20 mouse cellular contexts compared by ENCODE assay signal in genomic region chr13:56253379-56253778, GRCm38 (mm10). TPM values are rescaled to one million over a fixed set of nuclear protein-coding genes. Genes with fewer than 3 reads are reported as not detected.
DNase-seq lines count a peak whose midpoint lies in the region; ATAC-seq lines count a peak whose summit lies in the region.
"Had no signal": no experiment of that assay in that cellular context is flagged by ENCODE, and none has a peak within 500 bp of the region (broad histone marks: within the 10 kb centered on the region; RNA-seq: fewer than 3 reads in every experiment).

No protein-coding gene starts in this region.

- no peak for DNase-seq in hindbrain, embryonic 11.5 days (ENCODE audit: low spot score)
- peak; percentile 89 for DNase-seq in midbrain, embryonic 11.5 days (ENCODE audit: low spot score, missing footprints)
- DNase-seq in midbrain, embryonic 14.5 days = no peak
- peak; percentile 31 for DNase-seq in 416B (ENCODE audit: low read depth)
- no peak for DNase-seq in cerebellum, adult 9-10 months
- DNase-seq: adrenal gland, adult 2 months; adrenal gland, postnatal 25 days; cerebellum, adult 2 months; embryo, embryonic 11 days; gastrocnemius, adult 2 months; gastrocnemius, postnatal 25 days; heart, adult 11 months; heart, postnatal 36 days had no signal

- H3K36me3 ChIP-seq in hindbrain, embryonic 11.5 days (ENCODE audit: control insufficient read depth, insufficient read depth, low read length) = no peaks in the 10 kb centered on the region
- H3K36me3 ChIP-seq in hindbrain, embryonic 13.5 days = no peaks in the 10 kb centered on the region
- no peaks in the 10 kb centered on the region for H3K36me3 ChIP-seq in midbrain, embryonic 11.5 days (ENCODE audit: control insufficient read depth, insufficient read depth, low read length)
- no peaks in the 10 kb centered on the region for H3K36me3 ChIP-seq in midbrain, embryonic 14.5 days (ENCODE audit: control insufficient read depth, insufficient read depth, low read length)
- no peaks in the 10 kb centered on the region for H3K36me3 ChIP-seq in neural tube, embryonic 12.5 days
- H3K36me3 ChIP-seq: embryonic facial prominence, embryonic 15.5 days; forebrain, embryonic 10.5 days; heart, embryonic 13.5 days had no signal

- no peak overlapping the region for H3K27ac ChIP-seq in hindbrain, embryonic 11.5 days (ENCODE audit: low read depth, low read length)
- no peak overlapping the region for H3K27ac ChIP-seq in hindbrain, embryonic 13.5 days
- no peak overlapping the region for H3K27ac ChIP-seq in midbrain, embryonic 11.5 days (ENCODE audit: low read depth, low read length)
- H3K27ac ChIP-seq in midbrain, embryonic 14.5 days (replicated peaks; ENCODE audit: low read depth, low read length) = no peak overlapping the region
- no peak overlapping the region for H3K27ac ChIP-seq in neural tube, embryonic 12.5 days
- H3K27ac ChIP-seq: embryonic facial prominence, embryonic 15.5 days; gastrocnemius, adult 2 months; heart, embryonic 13.5 days had no signal

- peaks cover 26% of the 10 kb centered on the region for H3K4me1 ChIP-seq in hindbrain, embryonic 11.5 days (replicated peaks; ENCODE audit: control insufficient read depth, insufficient read depth, low read length)
- peaks cover 47% of the 10 kb centered on the region for H3K4me1 ChIP-seq in hindbrain, embryonic 13.5 days (replicated peaks)
- H3K4me1 ChIP-seq in midbrain, embryonic 11.5 days (ENCODE audit: control insufficient read depth, insufficient read depth, low read length) = peaks cover 71% of the 10 kb centered on the region
- H3K4me1 ChIP-seq in midbrain, embryonic 14.5 days (ENCODE audit: control insufficient read depth, insufficient read depth, low read length) = peaks cover 47% of the 10 kb centered on the region
- peaks cover 63% of the 10 kb centered on the region for H3K4me1 ChIP-seq in neural tube, embryonic 12.5 days

- H3K9ac ChIP-seq in hindbrain, embryonic 11.5 days (ENCODE audit: low read depth, low read length) = 0 out of 2 replicates have a peak overlapping the region, but pooled peaks have one; percentile 5
- no peak overlapping the region for H3K9ac ChIP-seq in hindbrain, embryonic 13.5 days
- H3K9ac ChIP-seq in midbrain, embryonic 11.5 days (ENCODE audit: low read length) = no peak overlapping the region
- H3K9ac ChIP-seq in midbrain, embryonic 14.5 days (replicated peaks; ENCODE audit: low read length) = no peak overlapping the region
- no peak overlapping the region for H3K9ac ChIP-seq in neural tube, embryonic 12.5 days
- H3K9ac ChIP-seq: embryonic facial prominence, embryonic 15.5 days; heart, embryonic 13.5 days had no signal

- 17% methylated on average over 3 of the region's 3 CpGs for WGBS in hindbrain, embryonic 11.5 days
- WGBS in hindbrain, embryonic 13.5 days = 16% methylated on average over 3 of the region's 3 CpGs
- 5% methylated on average over 3 of the region's 3 CpGs for WGBS in midbrain, embryonic 11.5 days
- WGBS in midbrain, embryonic 14.5 days = 17% methylated on average over 3 of the region's 3 CpGs
- 14% methylated on average over 3 of the region's 3 CpGs for WGBS in neural tube, embryonic 12.5 days

- no peak overlapping the region for H3K4me3 ChIP-seq in hindbrain, embryonic 11.5 days (ENCODE audit: low read depth, low read length)
- no peak overlapping the region for H3K4me3 ChIP-seq in hindbrain, embryonic 13.5 days
- no peak overlapping the region for H3K4me3 ChIP-seq in midbrain, embryonic 11.5 days (ENCODE audit: low read depth, low read length)
- H3K4me3 ChIP-seq in midbrain, embryonic 14.5 days (replicated peaks; ENCODE audit: low read depth, low read length) = no peak overlapping the region
- H3K4me3 ChIP-seq in neural tube, embryonic 12.5 days = no peak overlapping the region
- H3K4me3 ChIP-seq: embryonic facial prominence, embryonic 15.5 days; erythroblast, embryonic 14.5 days; gastrocnemius, adult 2 months had no signal

- H3K4me2 ChIP-seq in hindbrain, embryonic 11.5 days (replicated peaks; ENCODE audit: low read depth, low read length) = no peak overlapping the region
- no peak overlapping the region for H3K4me2 ChIP-seq in hindbrain, embryonic 13.5 days
- H3K4me2 ChIP-seq in midbrain, embryonic 11.5 days = no peak overlapping the region
- no peak overlapping the region for H3K4me2 ChIP-seq in midbrain, embryonic 14.5 days (ENCODE audit: low read length)
- H3K4me2 ChIP-seq in neural tube, embryonic 12.5 days (replicated peaks) = peak overlapping the region; percentile 63; the same call in 1 of the 2 replicates
- H3K4me2 ChIP-seq: embryonic facial prominence, embryonic 15.5 days had no signal

- H3K9me3 ChIP-seq in hindbrain, embryonic 11.5 days (ENCODE audit: control insufficient read depth, low read length) = no peaks in the 10 kb centered on the region
- H3K9me3 ChIP-seq in hindbrain, embryonic 13.5 days = no peaks in the 10 kb centered on the region
- H3K9me3 ChIP-seq in midbrain, embryonic 11.5 days (ENCODE audit: control insufficient read depth, low read length) = no peaks in the 10 kb centered on the region
- H3K9me3 ChIP-seq in midbrain, embryonic 14.5 days (ENCODE audit: control insufficient read depth, low read length) = no peaks in the 10 kb centered on the region
- no peaks in the 10 kb centered on the region for H3K9me3 ChIP-seq in neural tube, embryonic 12.5 days
- H3K9me3 ChIP-seq: embryonic facial prominence, embryonic 15.5 days; forebrain, embryonic 10.5 days; heart, embryonic 13.5 days had no signal

- no peak for ATAC-seq in hindbrain, embryonic 11.5 days (ENCODE audit: low FRiP score)
- ATAC-seq in hindbrain, embryonic 13.5 days (ENCODE audit: low FRiP score) = no peak
- no peak for ATAC-seq in midbrain, embryonic 11.5 days (ENCODE audit: low FRiP score)
- ATAC-seq in midbrain, embryonic 14.5 days (ENCODE audit: low FRiP score, low TSS enrichment) = no peak
- ATAC-seq in neural tube, embryonic 12.5 days (ENCODE audit: low FRiP score, low read depth) = no peak

- peaks cover 91% of the 10 kb centered on the region for H3K27me3 ChIP-seq in hindbrain, embryonic 11.5 days (ENCODE audit: control insufficient read depth, insufficient read depth, low read length)
- peaks cover 98% of the 10 kb centered on the region for H3K27me3 ChIP-seq in hindbrain, embryonic 13.5 days
- peaks cover 94% of the 10 kb centered on the region for H3K27me3 ChIP-seq in midbrain, embryonic 11.5 days (ENCODE audit: control insufficient read depth, insufficient read depth, low read length)
- peaks cover 88% of the 10 kb centered on the region for H3K27me3 ChIP-seq in midbrain, embryonic 14.5 days (ENCODE audit: control insufficient read depth, insufficient read depth, low read length)
- H3K27me3 ChIP-seq in neural tube, embryonic 12.5 days (replicated peaks) = peaks cover 90% of the 10 kb centered on the region

RNA-seq across cellular contexts. Expression of gene Neurog1, which starts 1.4 kb away (rescaled TPM):
- 30.6 and 37.4 TPM in 2 replicates for polyA plus RNA-seq in hindbrain, embryonic 11.5 days (2014; fragmentation: Nextera tagmentation; extraction: Ambion mirVana)
- 5.9 and 9.8 TPM in 2 replicates for polyA plus RNA-seq in hindbrain, embryonic 13.5 days (2015; fragmentation: Nextera tagmentation; extraction: Ambion mirVana)
- 35.6 and 42.1 TPM in 2 replicates for polyA plus RNA-seq in midbrain, embryonic 11.5 days (2014; fragmentation: Nextera tagmentation; extraction: Ambion mirVana)
- polyA plus RNA-seq in midbrain, embryonic 14.5 days (2014; fragmentation: Nextera tagmentation; extraction: Ambion mirVana) = 3.6 and 8.9 TPM in 2 replicates
- 36.5 and 39.9 TPM in 2 replicates for polyA plus RNA-seq in neural tube, embryonic 12.5 days (2016; fragmentation: Nextera tagmentation; extraction: Ambion mirVana)
- polyA plus RNA-seq: adrenal gland, adult 2 months; cerebellum, adult 2 months; erythroblast, embryonic 14.5 days; heart, embryonic 13.5 days; heart, postnatal 0 days had no signal

RNA-seq across cellular contexts. Expression of gene Cxcl14, which starts 43.0 kb away (rescaled TPM):
- 19.3 and 23.4 TPM in 2 replicates for polyA plus RNA-seq in hindbrain, embryonic 11.5 days (2014; fragmentation: Nextera tagmentation; extraction: Ambion mirVana)
- polyA plus RNA-seq in hindbrain, embryonic 13.5 days (2015; fragmentation: Nextera tagmentation; extraction: Ambion mirVana) = 4.9 and 8.2 TPM in 2 replicates
- 9.2 and 9.3 TPM in 2 replicates for polyA plus RNA-seq in midbrain, embryonic 11.5 days (2014; fragmentation: Nextera tagmentation; extraction: Ambion mirVana)
- 10.2 and 11.2 TPM in 2 replicates for polyA plus RNA-seq in midbrain, embryonic 14.5 days (2014; fragmentation: Nextera tagmentation; extraction: Ambion mirVana)
- polyA plus RNA-seq in neural tube, embryonic 12.5 days (2016; fragmentation: Nextera tagmentation; extraction: Ambion mirVana) = 38.1 and 42.3 TPM in 2 replicates
- polyA plus RNA-seq: erythroblast, embryonic 14.5 days had no signal

Comparison
In these comparisons a context has a peak if more than half of its experiments do, and no peak if none do; other contexts are left out.
1. DNase-seq: peak in midbrain, embryonic 11.5 days (single experiment) and 416B (single experiment); none in hindbrain, embryonic 11.5 days (single experiment), midbrain, embryonic 14.5 days (single experiment) and cerebellum, adult 9-10 months (single experiment).